Mouse (Mus musculus) forebrain, postnatal 0 days (tissue): ENCODE measurements around the gene Msh3. TPM values are rescaled to one million over a fixed set of nuclear protein-coding genes. Genes with fewer than 3 reads are reported as not detected.

Experiments
- ATAC-seq: fragments of 200-750 bp; cut with Nextera tagmentation; 2 replicates; pipeline ENCODE4 v1.8.0; 2017; ENCODE audit warnings: mild to moderate bottlenecking, moderate library complexity
- DNase-seq: peaks from one replicate; pipeline ENCODE4 v3.0.0-alpha.2; 2015
- H3K27ac ChIP-seq: fragments of 300-500 bp; sonication (generic); 2 replicates; pipeline ENCODE4 v1.5.1; 2014; ENCODE audit warnings: low read depth, mild to moderate bottlenecking, antibody characterized with exemption, low read length, moderate library complexity, mixed read lengths
- H3K27me3 ChIP-seq: fragments of 300-500 bp; sonication (generic); 2 replicates; pipeline ENCODE4 v1.6.1; 2014; ENCODE audit warnings: mild to moderate bottlenecking, low read length, mixed read lengths; ENCODE audit not compliant: insufficient read depth
- H3K36me3 ChIP-seq: fragments of 300-500 bp; sonication (generic); 2 replicates; pipeline ENCODE4 v1.6.1; 2014; ENCODE audit warnings: mild to moderate bottlenecking, moderate library complexity; ENCODE audit not compliant: insufficient read depth
- H3K4me1 ChIP-seq: fragments of 300-500 bp; sonication (generic); 2 replicates; pipeline ENCODE4 v1.6.1; 2014; ENCODE audit warnings: antibody characterized with exemption; ENCODE audit not compliant: insufficient read depth
- H3K4me2 ChIP-seq: fragments of 300-500 bp; sonication (generic); 2 replicates; pipeline ENCODE4 v1.6.1; 2014; ENCODE audit warnings: low read depth, mild to moderate bottlenecking, moderate library complexity
- H3K4me3 ChIP-seq: fragments of 300-500 bp; sonication (generic); 2 replicates; pipeline ENCODE4 v1.5.1; 2014; ENCODE audit warnings: low read depth, low read length, mixed read lengths
- H3K9ac ChIP-seq: fragments of 300-500 bp; sonication (generic); 2 replicates; pipeline ENCODE4 v1.6.1; 2014; ENCODE audit warnings: mild to moderate bottlenecking
- H3K9me3 ChIP-seq: fragments of 300-500 bp; sonication (generic); 2 replicates; pipeline ENCODE4 v1.6.1; 2016; ENCODE audit warnings: low read length
- CTCF ChIP-seq: sonication (generic); IDR thresholded peaks from 2 replicates; pipeline ENCODE4 v1.5.1; 2016; ENCODE audit warnings: antibody characterized with exemption, control low read depth, low read depth
- WGBS: fragments of 180-500 bp; shearing (Covaris S2); extraction: QIAGEN DNeasy Blood & Tissue Kit; methylation state at CpG from one replicate; pipeline ENCODE4 v1.1.7; 2014; 5-methylcytosine and 5-hydroxymethylcytosine counted together
- polyA plus RNA-seq: library from polyadenylated mRNA; unstranded; fragments of >200 nt; fragmentation: Nextera tagmentation; extraction: Ambion mirVana; gene quantifications from 2 replicates; pipeline ENCODE4 v1.2.1, GENCODE M21; 2015
- total RNA-seq: library from RNA; depleted of rRNA; stranded (reverse); fragments of >200 nt; gene quantifications from 2 replicates; pipeline ENCODE4 v1.2.3, GENCODE M21; 2014

The Msh3 gene
- total and polyA plus RNA-seq, 2 experiments from 2014 or later = 20.3 to 33.6 TPM

DNA sequence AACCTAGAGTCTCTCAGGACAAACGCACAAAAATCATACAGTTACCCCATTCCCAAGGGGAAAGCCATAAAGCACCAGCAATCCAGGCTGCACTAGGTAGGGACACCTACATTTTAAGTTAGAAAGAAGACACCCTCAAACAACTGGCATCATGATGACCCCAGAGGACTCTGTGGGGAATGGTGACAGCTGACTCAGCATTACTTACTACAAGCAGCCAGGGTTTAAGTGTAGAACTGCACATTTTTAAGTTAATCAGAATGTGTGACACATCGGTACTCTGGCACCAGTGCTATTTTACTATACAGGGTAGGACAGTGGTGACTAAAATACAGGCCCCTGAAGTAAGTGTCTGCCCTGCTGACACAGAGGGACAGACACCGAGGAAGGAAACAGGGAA lies 24.2 kb downstream of the Msh3 start:
- no peak for ATAC-seq
- 97% methylated on average over 3 of the region's 3 CpGs for WGBS
- H3K27me3 ChIP-seq = no peaks in the 10 kb centered on the region
- no peaks in the 10 kb centered on the region for H3K36me3 ChIP-seq
- H3K9me3 ChIP-seq = no peaks in the 10 kb centered on the region
- no peak for DNase-seq
- H3K4me2 ChIP-seq = no peak overlapping the region
- TF ChIP-seq CTCF = no peak
- H3K9ac ChIP-seq = no peak overlapping the region
- no peaks in the 10 kb centered on the region for H3K4me1 ChIP-seq
- H3K27ac ChIP-seq = no peak overlapping the region
- no peak overlapping the region for H3K4me3 ChIP-seq

DNA sequence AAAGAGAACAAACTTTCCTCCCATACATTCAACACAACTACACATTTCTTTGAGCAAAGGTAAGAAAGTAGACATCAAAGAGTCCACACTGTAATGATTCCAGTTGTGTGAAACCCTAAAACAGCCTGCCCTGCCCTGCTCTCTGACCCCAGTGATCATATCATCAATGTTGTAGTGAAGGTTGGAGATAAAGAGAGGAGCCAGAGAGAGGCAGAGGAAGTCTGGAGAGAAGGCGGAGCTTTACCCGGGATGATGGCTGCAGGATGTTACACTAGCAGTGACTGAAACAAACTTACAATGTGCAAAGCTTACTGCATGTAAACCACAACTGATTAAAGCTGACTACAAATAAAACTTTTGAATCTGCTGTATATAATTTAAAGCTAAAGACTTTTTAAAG lies 26.8 kb downstream of the Msh3 start:
- no peaks in the 10 kb centered on the region for H3K9me3 ChIP-seq
- no peaks in the 10 kb centered on the region for H3K36me3 ChIP-seq
- H3K4me2 ChIP-seq = no peak overlapping the region
- no peaks in the 10 kb centered on the region for H3K27me3 ChIP-seq
- no peak for ATAC-seq
- H3K4me1 ChIP-seq = no peaks in the 10 kb centered on the region
- H3K4me3 ChIP-seq = no peak overlapping the region
- no peak overlapping the region for H3K27ac ChIP-seq
- no peak for DNase-seq
- WGBS = 84% methylated on average over 2 of the region's 2 CpGs
- no peak for TF ChIP-seq CTCF
- no peak overlapping the region for H3K9ac ChIP-seq

DNA sequence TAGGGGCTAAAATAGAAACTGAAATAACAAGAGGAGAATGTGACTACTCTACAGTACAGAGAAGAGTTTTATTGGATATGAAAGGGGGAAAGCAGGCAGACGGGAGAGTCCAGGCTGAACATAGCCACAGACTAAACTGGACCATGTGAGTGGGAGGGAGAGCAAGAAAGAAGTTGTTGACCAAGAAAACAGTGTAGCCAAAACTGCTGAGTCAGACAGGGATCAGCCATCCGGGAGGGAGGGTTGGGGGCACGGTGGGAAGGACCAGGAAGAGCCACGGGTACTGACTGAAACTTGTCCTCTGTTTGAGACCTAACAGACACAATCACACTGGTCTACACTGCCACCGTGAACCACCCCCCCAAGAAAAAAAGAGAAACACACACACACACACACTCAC lies 28.8 kb downstream of the Msh3 start:
- no peaks in the 10 kb centered on the region for H3K36me3 ChIP-seq
- H3K4me1 ChIP-seq = no peaks in the 10 kb centered on the region
- no peak overlapping the region for H3K27ac ChIP-seq
- no peaks in the 10 kb centered on the region for H3K27me3 ChIP-seq
- ATAC-seq (no peak), DNase-seq (no peak)
- no peaks in the 10 kb centered on the region for H3K9me3 ChIP-seq
- TF ChIP-seq CTCF = no peak
- H3K4me3 ChIP-seq = no peak overlapping the region
- H3K9ac ChIP-seq = no peak overlapping the region
- WGBS = 84% methylated on average over 5 of the region's 5 CpGs
- H3K4me2 ChIP-seq = no peak overlapping the region

GRCm38 (mm10) chr13:92320770-92321169 lies 34.0 kb downstream of the Msh3 start:
- no peak for ATAC-seq
- 90% methylated on average over 5 of the region's 5 CpGs for WGBS
- no peak overlapping the region for H3K27ac ChIP-seq

GRCm38 (mm10) chr13:92314613-92315012 lies 40.2 kb downstream of the Msh3 start:
- H3K4me1 ChIP-seq = no peaks in the 10 kb centered on the region
- no peak overlapping the region for H3K4me2 ChIP-seq
- 73% methylated on average over 5 of the region's 5 CpGs for WGBS
- no peak overlapping the region for H3K9ac ChIP-seq
- H3K27ac ChIP-seq = no peak overlapping the region
- no peaks in the 10 kb centered on the region for H3K9me3 ChIP-seq
- 0 out of 2 replicates have a peak, but pooled peaks cover 5% of the 10 kb centered on the region for H3K36me3 ChIP-seq
- H3K4me3 ChIP-seq = no peak overlapping the region
- ATAC-seq (peak; percentile 36; the same call in 1 of the 2 replicates), DNase-seq (no peak)
- no peaks in the 10 kb centered on the region for H3K27me3 ChIP-seq
- no peak for TF ChIP-seq CTCF

More at GRCm38 (mm10) chr13:92320770-92321169, 34.0 kb downstream of the Msh3 start:
- no peak overlapping the region for H3K4me2 ChIP-seq
- H3K4me3 ChIP-seq = no peak overlapping the region
- DNase-seq = no peak
- H3K9me3 ChIP-seq = no peaks in the 10 kb centered on the region
- H3K27me3 ChIP-seq = no peaks in the 10 kb centered on the region
- TF ChIP-seq CTCF = no peak
- no peak overlapping the region for H3K9ac ChIP-seq
- no peaks in the 10 kb centered on the region for H3K36me3 ChIP-seq
- H3K4me1 ChIP-seq = no peaks in the 10 kb centered on the region

GRCm38 (mm10) chr13:92305680-92306079 lies 49.1 kb downstream of the Msh3 start, which contains the start of gene Gm20379:
TSS of gene Gm20379 (plus strand) at chr13:92305980.
- 96% methylated on average over 11 of the region's 11 CpGs for WGBS
- ATAC-seq = no peak

GRCm38 (mm10) chr13:92304291-92304690 lies 50.5 kb downstream of the Msh3 start:
- WGBS = 96% methylated on average over 5 of the region's 5 CpGs
- no peaks in the 10 kb centered on the region for H3K27me3 ChIP-seq
- TF ChIP-seq CTCF = no peak
- H3K9ac ChIP-seq = no peak overlapping the region
- no peak overlapping the region for H3K27ac ChIP-seq
- DNase-seq = no peak
- H3K4me2 ChIP-seq = no peak overlapping the region
- no peak for ATAC-seq
- H3K36me3 ChIP-seq = peaks cover 14% of the 10 kb centered on the region
- 0 out of 2 replicates have a peak, but pooled peaks cover 4% of the 10 kb centered on the region for H3K4me1 ChIP-seq
- H3K9me3 ChIP-seq = no peaks in the 10 kb centered on the region
- H3K4me3 ChIP-seq = no peak overlapping the region

More at GRCm38 (mm10) chr13:92305680-92306079, 49.1 kb downstream of the Msh3 start, which contains the start of gene Gm20379:
- Histone ChIP-seq H3K4me3 (no peak within 1 kb of the TSS), H3K4me2 (no peak within 1 kb of the TSS), H3K36me3 (peaks cover 15% of the 10 kb centered on the region), H3K27me3 (no peaks in the 10 kb centered on the region), H3K27ac (no peak within 1 kb of the TSS), H3K4me1 (0 out of 2 replicates have a peak, but pooled peaks cover 4% of the 10 kb centered on the region), H3K9me3 (no peaks in the 10 kb centered on the region), H3K9ac (no peak within 1 kb of the TSS)
- DNase-seq = no peak
- TF ChIP-seq CTCF = no peak
